Mouse (Mus musculus) CD4-positive, CD25-positive, alpha-beta regulatory T cell, adult 4 months (primary cell): ENCODE data around the gene Scrn1. TPM values are rescaled to one million over a fixed set of nuclear protein-coding genes. Genes with fewer than 3 reads are reported as not detected.

ENCODE experiments used
- ATAC-seq: one replicate; pipeline ENCODE4 v1.8.0; 2017
- polyA plus RNA-seq, 2 experiments: library from polyadenylated mRNA; unstranded; fragments of 100-300 nt; shearing (Covaris generic); gene quantifications; one replicate each; pipeline ENCODE4 v1.2.1; 2017

The Scrn1 gene
- polyA plus RNA-seq, 2 experiments from 2014 or later: 0.22 TPM; not detected in 1

GRCm38 (mm10) chr6:54565012-54565411, 1.3 kb downstream of the Scrn1 start:
- no peak for ATAC-seq

- no peak for ATAC-seq
Observed at GRCm38 (mm10) chr6:54564506-54564991, 1.7 kb downstream of the Scrn1 start.

GRCm38 (mm10) chr6:54563561-54563960, 2.7 kb downstream of the Scrn1 start:
- ATAC-seq: no peak

DNA sequence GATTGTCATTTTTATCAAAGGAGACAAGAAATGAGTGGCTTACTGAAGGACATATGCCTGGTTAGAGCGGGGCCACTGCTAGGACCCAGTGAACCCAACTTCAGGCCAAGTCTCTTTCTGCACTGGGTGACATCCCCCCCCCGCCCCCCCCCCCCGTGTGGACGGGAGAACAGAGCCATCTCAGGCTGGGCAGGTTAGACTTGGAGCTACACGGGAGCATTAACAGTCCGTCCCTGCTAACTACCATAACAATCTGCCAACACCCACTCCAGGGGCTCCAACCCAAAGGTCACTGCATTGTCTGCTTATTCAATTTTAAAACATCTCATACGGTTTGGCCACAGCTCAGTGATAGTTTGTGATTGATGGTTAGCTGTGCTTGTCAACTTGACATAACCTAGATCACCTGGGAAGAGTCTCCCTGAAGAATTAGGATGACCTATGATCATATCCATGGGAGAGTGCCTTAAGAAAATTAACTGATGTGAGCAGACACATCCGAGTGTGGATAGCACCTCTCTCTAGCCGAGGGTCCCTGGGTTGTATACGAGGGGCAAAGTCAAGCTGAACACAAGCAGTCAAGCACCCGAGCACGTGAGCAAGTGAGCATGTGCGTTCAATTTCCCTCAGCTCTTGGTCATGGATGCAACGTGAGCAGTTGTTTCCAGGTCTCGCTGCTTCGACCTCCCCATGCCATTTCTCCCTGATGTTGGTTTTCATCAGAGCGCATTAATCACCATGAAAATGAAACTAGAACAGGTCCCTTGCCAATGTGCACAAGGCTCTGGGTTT, 4.1 kb downstream of the Scrn1 start:
- ATAC-seq: no peak

DNA sequence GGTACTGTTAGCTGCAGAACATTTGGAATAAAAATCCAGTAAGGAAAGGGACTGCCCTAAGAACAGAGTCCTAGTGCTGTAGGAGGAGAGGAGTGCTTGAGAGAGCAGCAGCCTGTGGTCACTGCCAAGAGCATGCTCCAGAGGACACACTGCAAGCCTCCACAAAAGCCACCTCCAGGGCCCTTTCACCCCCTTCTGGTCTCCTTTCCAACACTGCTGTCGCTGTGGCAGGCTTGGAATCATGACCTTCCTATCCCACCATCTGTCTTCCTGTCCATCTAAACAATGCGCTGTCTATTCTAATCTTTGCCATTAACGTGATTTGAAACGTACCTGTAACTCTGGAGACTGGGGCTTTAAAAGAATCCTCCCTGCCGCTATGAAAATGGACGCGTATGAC, 7.8 kb downstream of the Scrn1 start:
- no peak for ATAC-seq

DNA sequence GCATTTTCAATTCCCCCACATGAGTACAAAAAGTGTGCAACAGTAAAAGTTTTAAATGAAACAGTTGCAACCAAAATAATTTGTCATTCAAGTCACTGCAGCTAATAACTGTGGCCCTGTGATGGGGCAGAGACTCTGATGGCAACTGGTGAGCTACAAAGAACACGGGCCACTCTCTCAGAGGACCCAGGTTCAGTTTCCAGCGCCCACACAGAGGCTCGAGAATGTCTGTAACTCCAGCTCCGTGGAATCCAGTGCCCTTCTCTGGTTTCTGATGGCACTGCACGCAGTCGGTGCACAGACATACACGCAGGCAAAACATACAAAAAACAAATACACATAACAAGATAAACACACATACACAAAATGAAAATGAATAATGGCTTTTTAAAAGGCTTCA, 8.6 kb downstream of the Scrn1 start:
- ATAC-seq: no peak

- no peak for ATAC-seq
Observed at GRCm38 (mm10) chr6:54555816-54556215, 10.5 kb downstream of the Scrn1 start.

DNA sequence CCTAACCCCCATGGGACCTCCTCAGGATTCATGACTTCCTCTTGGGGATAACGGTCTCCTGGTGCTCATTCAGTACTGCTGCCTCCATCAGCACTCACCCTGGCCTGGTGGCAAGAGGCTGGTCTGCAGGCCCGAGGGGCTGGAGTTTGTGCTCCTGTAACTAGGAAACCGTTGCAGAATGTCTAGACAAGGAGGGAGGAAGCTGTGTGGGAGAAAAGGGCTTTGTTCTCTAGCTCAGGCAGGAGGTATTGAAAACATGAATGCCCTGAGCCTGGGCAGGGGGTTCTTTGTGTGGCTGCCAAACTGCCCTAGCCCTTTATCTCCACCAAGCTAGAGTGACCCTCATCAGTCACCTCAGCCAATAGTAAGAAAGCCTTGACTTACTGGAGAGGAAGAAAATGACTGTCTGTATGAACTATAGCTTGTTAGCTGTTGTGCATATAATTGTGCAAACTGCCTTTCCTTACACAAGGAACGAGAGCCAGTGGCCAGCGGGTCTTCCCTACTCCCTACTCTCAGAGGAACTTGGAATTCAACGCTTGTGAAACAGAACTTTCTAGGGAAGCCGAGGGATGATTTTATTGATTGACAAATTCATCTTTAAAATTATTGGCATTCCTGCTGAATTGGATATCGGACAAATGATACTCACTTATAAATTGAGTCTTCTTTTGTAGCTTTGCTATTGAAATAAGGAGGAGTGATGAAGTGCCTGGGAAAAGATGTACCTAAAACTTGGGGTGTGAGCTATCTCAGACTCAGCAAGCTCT, 11.8 kb downstream of the Scrn1 start:
- no peak for ATAC-seq

DNA sequence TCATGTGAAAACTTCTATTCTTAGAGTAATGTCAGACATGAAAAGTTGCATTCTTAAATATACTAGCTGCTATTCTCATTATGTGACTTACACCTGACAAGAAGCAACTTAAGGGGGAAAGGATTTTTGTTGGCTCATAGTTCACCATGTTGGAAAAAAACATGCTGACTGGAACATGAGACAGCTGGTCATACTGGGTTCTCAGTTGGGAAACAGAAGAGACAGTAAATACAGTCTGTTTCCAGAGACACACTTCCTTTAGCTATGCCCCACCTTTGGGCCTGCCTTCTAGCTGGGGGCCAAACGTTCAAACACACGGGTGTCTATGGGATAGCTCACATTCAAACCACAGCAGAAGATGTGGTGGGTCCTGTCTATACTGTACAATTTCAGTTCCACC, 12.7 kb downstream of the Scrn1 start:
- ATAC-seq: no peak

DNA sequence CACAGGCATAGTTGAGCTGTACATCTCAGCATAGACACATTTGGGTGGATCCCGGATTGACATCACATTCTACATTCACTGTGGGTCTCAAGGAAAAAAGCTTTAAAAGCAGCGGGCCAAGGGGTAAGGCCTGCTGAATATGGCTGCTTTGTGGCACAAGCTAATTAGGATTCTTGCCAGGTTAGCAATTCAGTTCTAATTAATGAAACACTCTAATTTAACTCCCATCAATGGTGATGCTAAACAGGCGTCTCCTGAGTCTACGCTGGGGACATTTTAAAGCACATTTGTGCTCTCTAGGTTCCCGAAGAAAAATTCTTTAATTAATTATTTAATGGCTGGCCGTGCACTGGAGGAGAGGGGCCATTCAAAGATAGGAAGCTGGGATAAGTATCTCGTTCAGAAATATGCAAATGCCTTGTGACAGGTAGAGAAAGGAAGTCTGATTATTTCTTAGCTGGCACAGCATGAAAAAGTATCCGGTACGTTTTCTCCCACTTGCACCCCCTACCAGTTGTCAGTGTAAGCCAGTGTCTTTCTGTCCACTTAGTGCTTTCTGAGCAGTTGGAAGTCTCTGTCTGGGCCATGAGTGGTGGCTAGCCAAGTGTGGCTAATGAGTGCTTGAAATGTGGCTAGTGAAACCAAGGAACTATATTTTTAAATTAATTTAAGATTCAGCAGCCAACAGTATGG, 13.4 kb downstream of the Scrn1 start:
- ATAC-seq: no peak

DNA sequence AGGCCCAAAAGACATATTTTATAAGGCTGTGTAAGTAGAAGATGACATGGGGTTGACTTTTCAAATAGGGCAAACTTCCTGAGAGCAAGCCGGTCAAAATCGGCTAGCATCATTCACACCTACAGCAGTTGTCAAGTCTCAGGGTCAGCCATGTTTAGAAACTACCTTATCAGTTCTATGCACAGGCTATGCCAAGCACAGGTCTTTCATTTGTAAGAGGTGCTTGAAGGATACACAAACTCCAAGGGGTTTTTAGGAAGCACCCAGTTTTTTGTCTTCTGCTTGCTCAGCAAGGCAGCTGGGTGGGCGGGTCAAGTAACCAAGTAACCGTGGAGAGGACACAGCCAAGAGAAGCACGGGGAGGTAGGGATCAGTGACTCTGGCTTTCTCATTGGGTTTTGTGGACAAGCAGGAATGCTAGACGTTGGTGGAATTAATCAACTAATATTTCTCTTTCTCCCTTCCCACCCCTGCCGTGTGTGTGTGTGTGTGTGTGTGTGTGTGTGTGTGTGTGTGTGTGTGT, 15.4 kb downstream of the Scrn1 start:
- ATAC-seq: no peak

DNA sequence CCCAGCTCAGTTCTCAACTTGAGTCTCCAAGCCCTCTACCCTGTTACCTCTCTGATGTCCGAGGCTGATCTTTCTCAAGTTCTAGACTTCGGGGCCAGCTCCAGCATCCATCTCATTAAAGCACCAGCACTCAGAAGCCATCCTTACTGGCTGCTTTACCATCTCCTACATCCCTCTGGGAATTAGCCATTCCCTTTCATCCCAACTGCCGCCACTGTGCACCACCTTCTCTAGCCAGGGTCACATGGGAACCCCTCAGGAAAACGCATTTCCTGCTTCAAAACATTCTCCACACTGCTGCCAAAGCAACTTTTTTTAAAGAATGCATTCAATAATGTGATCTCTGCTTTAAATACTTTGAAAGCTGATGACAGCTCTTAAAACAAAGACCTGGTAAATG, 17.0 kb downstream of the Scrn1 start:
- no peak for ATAC-seq

- ATAC-seq: no peak
Observed at GRCm38 (mm10) chr6:54548314-54549019, 17.8 kb downstream of the Scrn1 start.

- no peak for ATAC-seq
Observed at GRCm38 (mm10) chr6:54543646-54544045, 22.6 kb downstream of the Scrn1 start.

DNA sequence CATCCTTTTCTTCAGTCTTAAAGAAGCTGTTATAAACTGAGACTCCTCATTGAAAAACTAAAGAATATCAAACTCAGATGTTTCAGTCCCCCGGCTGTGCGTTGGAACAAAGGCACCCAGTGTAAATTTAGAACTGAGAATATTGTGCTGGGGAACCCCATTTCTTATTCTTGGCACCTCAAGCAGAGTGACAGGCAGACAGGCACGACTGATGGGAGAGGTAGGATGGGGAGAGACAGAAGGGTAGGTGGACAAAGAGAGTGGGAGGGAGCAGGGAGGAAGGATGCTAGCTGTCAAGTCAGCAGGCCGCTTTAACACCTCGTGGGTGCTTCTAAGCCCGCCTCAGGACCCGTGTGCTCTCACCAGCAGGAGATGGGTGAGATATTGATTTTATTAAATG, 23.5 kb downstream of the Scrn1 start:
- no peak for ATAC-seq

DNA sequence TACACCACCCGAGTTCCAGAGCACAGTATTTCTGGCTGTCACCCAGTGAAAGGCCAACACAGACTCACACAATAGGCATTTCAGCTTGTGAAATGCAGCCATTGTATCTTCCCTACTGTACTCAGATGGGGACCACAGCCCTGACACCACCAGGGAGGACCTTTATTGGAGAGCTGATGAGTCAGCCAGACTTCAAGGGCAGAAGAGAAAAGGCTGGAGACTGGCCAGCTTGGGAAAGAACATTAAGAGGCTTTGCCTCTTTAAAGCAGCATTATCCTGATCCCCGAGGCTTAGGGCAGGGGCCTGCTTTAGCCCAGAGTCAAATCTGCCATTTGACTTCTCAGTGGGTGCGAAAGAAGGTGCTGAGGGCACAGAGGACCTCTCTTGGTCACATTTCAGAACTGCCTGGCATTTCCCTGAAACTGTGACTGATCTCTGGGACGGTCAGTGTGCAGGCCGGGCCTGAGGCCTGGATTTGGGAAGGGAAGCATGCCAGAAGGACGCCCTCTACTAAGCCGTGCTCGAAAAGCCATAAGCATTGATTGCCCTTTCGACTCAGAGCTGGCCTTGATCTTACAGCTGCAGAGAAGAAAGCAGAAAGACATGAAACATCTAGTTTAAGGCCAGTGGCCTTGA, 25.9 kb downstream of the Scrn1 start:
- no peak for ATAC-seq

DNA sequence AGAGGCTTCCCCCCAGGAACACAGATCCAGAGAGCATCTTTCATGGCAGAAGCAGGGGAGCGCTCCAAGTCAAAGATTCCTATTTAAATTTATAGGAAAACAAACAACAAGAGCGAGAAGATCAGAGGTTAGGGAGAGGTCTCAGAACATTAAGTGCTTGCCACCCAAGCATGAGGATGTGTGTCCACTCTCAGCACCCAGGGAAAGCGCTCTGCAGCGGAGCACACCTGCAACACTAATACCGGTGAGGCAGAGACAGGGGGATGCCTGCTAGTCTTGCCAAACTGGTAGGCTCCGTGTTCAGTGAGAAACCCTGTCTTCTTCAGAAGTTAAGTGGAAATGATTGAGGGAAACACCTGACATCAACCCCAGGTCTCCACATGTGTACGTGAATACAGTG, 26.9 kb downstream of the Scrn1 start:
- ATAC-seq: no peak

- no peak for ATAC-seq
Observed at GRCm38 (mm10) chr6:54538773-54539173, 27.5 kb downstream of the Scrn1 start.

DNA sequence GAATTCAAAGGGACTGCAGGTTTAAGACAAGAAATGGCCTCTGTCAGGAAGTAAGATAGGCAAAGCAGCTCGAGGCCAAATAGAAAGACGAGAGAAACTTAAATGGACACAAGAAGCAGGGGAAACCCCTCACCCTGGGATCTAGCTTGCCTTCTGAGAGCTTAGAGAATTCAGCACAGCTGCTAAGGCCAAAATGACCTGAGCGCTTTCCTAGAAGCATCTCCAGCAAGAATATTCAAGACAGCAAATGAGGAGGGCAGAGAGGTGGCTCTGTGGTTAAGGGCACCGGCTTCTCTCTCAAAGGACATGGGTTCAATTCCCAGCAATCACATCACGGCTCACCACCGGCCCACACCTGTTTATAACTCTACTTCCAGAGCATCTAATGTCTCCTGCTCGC, 29.2 kb downstream of the Scrn1 start:
- ATAC-seq: no peak

DNA sequence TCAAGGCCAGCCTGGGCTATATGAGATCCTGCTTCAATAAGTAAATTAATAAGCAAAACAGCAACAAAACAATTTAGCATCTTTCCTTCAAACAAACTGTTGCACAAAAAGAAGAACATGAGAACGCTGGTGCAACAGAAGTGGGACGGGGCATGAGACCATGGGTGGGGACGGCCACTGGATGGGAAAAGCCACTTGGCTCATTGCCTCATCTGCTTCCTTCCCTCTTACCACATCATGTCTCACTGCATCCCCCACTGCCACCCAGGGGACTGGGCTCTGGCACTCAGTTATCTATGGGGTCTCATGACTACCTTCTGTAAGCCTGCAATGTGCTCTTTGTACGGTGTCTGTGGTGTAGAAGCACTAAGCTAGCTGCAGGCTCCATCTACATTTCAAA, 30.8 kb downstream of the Scrn1 start:
- no peak for ATAC-seq

GRCm38 (mm10) chr6:54531048-54531481, 35.2 kb downstream of the Scrn1 start:
- ATAC-seq: no peak

GRCm38 (mm10) chr6:54530182-54530581, 36.1 kb downstream of the Scrn1 start:
- ATAC-seq: no peak
